Mouse (Mus musculus): ENCODE results near the gene Nr3c2. TPM values are rescaled to one million over a fixed set of nuclear protein-coding genes. Genes with fewer than 3 reads are reported as not detected.

Nr3c2 gene
- polyA plus RNA-seq, 1 experiment: 0.39 TPM

GRCm38 (mm10) chr8:77011985-77012384, 112.7 kb downstream of the Nr3c2 start:
- Histone ChIP-seq H3K4me1 (ENCODE audit: control insufficient read depth, insufficient read depth, low read length) (no peaks in the 10 kb centered on the region), H3K27ac (ENCODE audit: insufficient read depth, low read depth, low read length) (no peak overlapping the region), H3K4me3 (ENCODE audit: insufficient read depth, low read length) (no peak overlapping the region)
- TF ChIP-seq CTCF (IDR thresholded peaks at IDR 0.05; ENCODE audit: low read depth, low read length): no peak
- TF ChIP-seq POLR2A (IDR thresholded peaks at IDR 0.05; ENCODE audit: borderline replicate concordance, low read depth, low read length): no peak

DNA sequence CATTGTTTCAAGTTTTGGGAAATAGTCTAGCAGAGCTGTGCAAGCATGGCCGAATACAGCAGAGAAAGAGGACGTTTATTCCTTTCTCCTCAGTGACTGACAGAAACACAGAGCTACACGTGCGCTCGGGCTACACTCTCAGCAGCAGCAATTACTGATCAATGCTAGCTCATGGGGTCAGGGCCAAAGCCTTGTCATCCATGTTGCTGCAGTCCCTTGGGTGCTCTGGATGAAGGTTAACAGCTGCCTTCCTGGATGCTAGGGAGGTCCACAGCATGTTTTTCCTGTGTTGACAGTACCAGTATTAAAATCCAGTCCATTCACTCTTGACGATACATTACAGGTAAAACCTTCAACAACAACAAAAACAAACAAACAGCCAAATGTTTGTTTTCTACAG, 113.4 kb downstream of the Nr3c2 start:
- TF ChIP-seq POLR2A (IDR thresholded peaks at IDR 0.05; ENCODE audit: borderline replicate concordance, low read depth, low read length): no peak
- TF ChIP-seq CTCF (IDR thresholded peaks at IDR 0.05; ENCODE audit: low read depth, low read length): no peak
- Histone ChIP-seq H3K4me3 (ENCODE audit: insufficient read depth, low read length) (no peak overlapping the region), H3K4me1 (ENCODE audit: control insufficient read depth, insufficient read depth, low read length) (no peaks in the 10 kb centered on the region), H3K27ac (ENCODE audit: insufficient read depth, low read depth, low read length) (no peak overlapping the region)

DNA sequence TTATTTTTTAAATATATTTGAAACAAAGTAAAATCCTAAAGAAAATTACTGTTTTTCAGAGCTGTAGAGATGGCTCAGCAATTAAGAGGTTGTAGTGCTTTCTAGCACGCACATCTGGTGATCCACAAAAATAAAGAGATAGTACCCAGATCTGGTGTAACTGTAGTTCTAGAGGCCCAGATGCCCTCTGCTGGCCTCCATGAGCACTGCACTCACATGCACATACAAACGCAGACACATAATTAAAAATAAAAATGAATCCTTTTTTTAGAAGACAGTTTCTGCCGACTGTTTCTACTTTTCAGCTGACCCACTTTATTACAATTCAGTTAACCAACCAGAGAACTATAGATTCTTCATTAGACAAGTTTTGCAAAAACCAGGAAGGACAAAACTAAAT, 117.5 kb downstream of the Nr3c2 start:
- Histone ChIP-seq H3K4me1 (ENCODE audit: control insufficient read depth, insufficient read depth, low read length) (no peaks in the 10 kb centered on the region), H3K27ac (ENCODE audit: insufficient read depth, low read depth, low read length) (no peak overlapping the region), H3K4me3 (ENCODE audit: insufficient read depth, low read length) (no peak overlapping the region)
- TF ChIP-seq POLR2A (IDR thresholded peaks at IDR 0.05; ENCODE audit: borderline replicate concordance, low read depth, low read length) (no peak), CTCF (IDR thresholded peaks at IDR 0.05; ENCODE audit: low read depth, low read length) (no peak)

GRCm38 (mm10) chr8:77023837-77024710, 124.8 kb downstream of the Nr3c2 start:
- no peak overlapping the region for H3K27ac ChIP-seq (ENCODE audit: insufficient read depth, low read depth, low read length)
- TF ChIP-seq POLR2A (IDR thresholded peaks at IDR 0.05; ENCODE audit: borderline replicate concordance, low read depth, low read length) (no peak), CTCF (IDR thresholded peaks at IDR 0.05; ENCODE audit: low read depth, low read length) (no peak)

DNA sequence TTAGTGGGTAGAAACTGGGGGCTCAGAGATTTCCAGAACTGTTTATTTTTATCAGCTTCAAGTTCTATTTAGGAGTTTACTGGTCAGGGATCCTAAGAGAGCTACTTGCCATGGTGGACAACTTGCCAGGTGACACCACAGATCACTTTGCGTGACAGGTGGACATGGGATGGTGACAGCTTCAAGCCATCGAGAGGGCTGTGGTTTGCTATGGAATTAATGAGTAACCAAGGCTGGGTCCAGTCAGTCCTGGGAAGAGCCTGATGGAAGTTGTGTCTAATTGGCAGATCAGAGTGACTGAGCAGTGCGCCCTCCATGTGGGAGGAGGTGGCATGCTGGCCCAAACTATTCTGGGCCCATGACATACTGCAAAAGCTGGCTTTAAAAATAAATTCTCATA, 132.0 kb downstream of the Nr3c2 start:
- Histone ChIP-seq H3K27ac (ENCODE audit: insufficient read depth, low read depth, low read length) (no peak overlapping the region), H3K4me3 (ENCODE audit: insufficient read depth, low read length) (no peak overlapping the region), H3K4me1 (ENCODE audit: control insufficient read depth, insufficient read depth, low read length) (no peaks in the 10 kb centered on the region)
- TF ChIP-seq POLR2A (IDR thresholded peaks at IDR 0.05; ENCODE audit: borderline replicate concordance, low read depth, low read length) (no peak), CTCF (IDR thresholded peaks at IDR 0.05; ENCODE audit: low read depth, low read length) (no peak)

More at GRCm38 (mm10) chr8:77023837-77024710, 124.8 kb downstream of the Nr3c2 start:
- no peaks in the 10 kb centered on the region for H3K4me1 ChIP-seq (ENCODE audit: control insufficient read depth, insufficient read depth, low read length)
- no peak overlapping the region for H3K4me3 ChIP-seq (ENCODE audit: insufficient read depth, low read length)

GRCm38 (mm10) chr8:77033706-77034464, 134.6 kb downstream of the Nr3c2 start:
- Histone ChIP-seq H3K4me1 (ENCODE audit: control insufficient read depth, insufficient read depth, low read length) (no peaks in the 10 kb centered on the region), H3K27ac (ENCODE audit: insufficient read depth, low read depth, low read length) (no peak overlapping the region), H3K4me3 (ENCODE audit: insufficient read depth, low read length) (no peak overlapping the region)
- TF ChIP-seq POLR2A (IDR thresholded peaks at IDR 0.05; ENCODE audit: borderline replicate concordance, low read depth, low read length) (no peak), CTCF (IDR thresholded peaks at IDR 0.05; ENCODE audit: low read depth, low read length) (no peak)

DNA sequence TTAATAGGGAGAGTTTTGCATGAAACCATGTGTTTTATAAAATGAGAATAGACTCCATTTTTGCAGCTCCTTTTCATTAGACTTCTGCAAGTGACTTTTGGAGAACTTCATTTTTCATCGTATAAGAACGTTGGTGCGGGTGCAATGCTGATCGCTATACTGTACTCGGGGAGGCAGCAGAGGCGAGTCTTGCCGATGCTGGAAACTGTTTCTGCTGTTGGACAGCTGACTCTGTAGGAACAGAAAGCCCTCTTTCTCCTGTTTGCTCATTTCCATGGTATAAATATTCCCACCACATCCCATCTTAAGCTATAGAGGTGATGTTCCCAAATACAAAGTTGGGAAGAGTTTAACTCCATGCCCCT, 135.2 kb downstream of the Nr3c2 start:
- Histone ChIP-seq H3K4me1 (ENCODE audit: control insufficient read depth, insufficient read depth, low read length) (no peaks in the 10 kb centered on the region), H3K27ac (ENCODE audit: insufficient read depth, low read depth, low read length) (no peak overlapping the region), H3K4me3 (ENCODE audit: insufficient read depth, low read length) (no peak overlapping the region)
- TF ChIP-seq POLR2A (IDR thresholded peaks at IDR 0.05; ENCODE audit: borderline replicate concordance, low read depth, low read length): no peak
- TF ChIP-seq CTCF (IDR thresholded peaks at IDR 0.05; ENCODE audit: low read depth, low read length): no peak

DNA sequence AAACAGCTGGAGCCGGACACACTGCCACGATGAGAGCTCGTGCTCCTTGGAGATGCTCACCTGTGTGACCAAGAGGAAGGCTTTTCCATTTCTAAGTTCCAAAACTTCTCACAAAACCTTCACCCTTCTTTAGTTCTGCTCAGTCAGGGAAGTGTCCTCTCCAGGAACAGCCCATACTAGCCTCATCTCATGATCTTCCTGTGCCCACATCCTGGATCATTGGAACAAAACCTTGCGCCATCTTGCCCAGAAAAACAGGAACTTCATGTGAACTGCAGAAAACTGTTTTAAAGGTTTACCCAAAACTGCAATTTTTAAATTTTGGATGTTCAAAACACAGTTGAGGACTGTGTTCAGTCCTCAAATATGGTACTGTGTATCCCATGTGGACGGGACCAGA, 142.0 kb downstream of the Nr3c2 start:
- H3K4me1 ChIP-seq (ENCODE audit: control insufficient read depth, insufficient read depth, low read length): no peaks in the 10 kb centered on the region
- H3K27ac ChIP-seq (ENCODE audit: insufficient read depth, low read depth, low read length): no peak overlapping the region
- H3K4me3 ChIP-seq (ENCODE audit: insufficient read depth, low read length): no peak overlapping the region
- TF ChIP-seq CTCF (IDR thresholded peaks at IDR 0.05; ENCODE audit: low read depth, low read length) (no peak), POLR2A (IDR thresholded peaks at IDR 0.05; ENCODE audit: borderline replicate concordance, low read depth, low read length) (no peak)

GRCm38 (mm10) chr8:77044849-77045248, 145.6 kb downstream of the Nr3c2 start:
- Histone ChIP-seq H3K27ac (ENCODE audit: insufficient read depth, low read depth, low read length) (no peak overlapping the region), H3K4me3 (ENCODE audit: insufficient read depth, low read length) (no peak overlapping the region), H3K4me1 (ENCODE audit: control insufficient read depth, insufficient read depth, low read length) (no peaks in the 10 kb centered on the region)
- TF ChIP-seq POLR2A (IDR thresholded peaks at IDR 0.05; ENCODE audit: borderline replicate concordance, low read depth, low read length): no peak
- TF ChIP-seq CTCF (IDR thresholded peaks at IDR 0.05; ENCODE audit: low read depth, low read length): no peak

GRCm38 (mm10) chr8:77045711-77046110, 146.5 kb downstream of the Nr3c2 start:
- Histone ChIP-seq H3K4me3 (ENCODE audit: insufficient read depth, low read length) (no peak overlapping the region), H3K27ac (ENCODE audit: insufficient read depth, low read depth, low read length) (no peak overlapping the region), H3K4me1 (ENCODE audit: control insufficient read depth, insufficient read depth, low read length) (no peaks in the 10 kb centered on the region)
- TF ChIP-seq POLR2A (IDR thresholded peaks at IDR 0.05; ENCODE audit: borderline replicate concordance, low read depth, low read length): no peak
- no peak for TF ChIP-seq CTCF (IDR thresholded peaks at IDR 0.05; ENCODE audit: low read depth, low read length)
